Mouse (Mus musculus) kidney, embryonic 16.5 days (tissue): ENCODE data around the gene Ntng2. TPM values are rescaled to one million over a fixed set of nuclear protein-coding genes. Genes with fewer than 3 reads are reported as not detected.

Source experiments
- ATAC-seq: fragments of 200-750 bp; cut with Nextera tagmentation; 2 replicates; pipeline ENCODE4 v1.8.0; 2017; ENCODE audit warnings: moderate TSS enrichment; ENCODE audit not compliant: low FRiP score, low TSS enrichment
- H3K27ac ChIP-seq: fragments of 300-500 bp; sonication (generic); 2 replicates; pipeline ENCODE4 v1.5.1; 2014; ENCODE audit warnings: low read length
- H3K27me3 ChIP-seq: fragments of 300-500 bp; sonication (generic); 2 replicates; pipeline ENCODE4 v1.6.1; 2014; ENCODE audit warnings: low read length, control low read depth, mixed read lengths; ENCODE audit not compliant: insufficient read depth
- H3K36me3 ChIP-seq: fragments of 300-500 bp; sonication (generic); 2 replicates; pipeline ENCODE4 v1.6.1; 2014; ENCODE audit warnings: low read length, control low read depth, mixed read lengths; ENCODE audit not compliant: insufficient read depth
- H3K4me1 ChIP-seq: fragments of 300-500 bp; sonication (generic); 2 replicates; pipeline ENCODE4 v1.6.1; 2014; ENCODE audit warnings: low read length, control low read depth, mixed read lengths; ENCODE audit not compliant: insufficient read depth
- H3K4me2 ChIP-seq: fragments of 300-500 bp; sonication (generic); replicated peaks from 2 replicates; pipeline ENCODE4 v1.6.1; 2014; ENCODE audit warnings: low read depth, low read length
- H3K4me3 ChIP-seq: fragments of 300-500 bp; sonication (generic); 2 replicates; pipeline ENCODE4 v1.5.1; 2014; ENCODE audit warnings: mild to moderate bottlenecking, low read length
- H3K9ac ChIP-seq: fragments of 300-500 bp; sonication (generic); replicated peaks from 2 replicates; pipeline ENCODE4 v1.6.1; 2014; ENCODE audit warnings: low read length
- H3K9me3 ChIP-seq: fragments of 300-500 bp; sonication (generic); 2 replicates; pipeline ENCODE4 v1.6.1; 2016; ENCODE audit warnings: low read length, control low read depth
- WGBS: fragments of 180-500 bp; shearing (Covaris S2); extraction: QIAGEN DNeasy Blood & Tissue Kit; methylation state at CpG from one replicate; pipeline ENCODE4 v1.1.7; 2014; 5-methylcytosine and 5-hydroxymethylcytosine counted together
- polyA plus RNA-seq: library from polyadenylated mRNA; unstranded; fragments of >200 nt; fragmentation: Nextera tagmentation; extraction: Ambion mirVana; gene quantifications from 2 replicates; pipeline ENCODE4 v1.2.1, GENCODE M21; 2015

The Ntng2 gene
- polyA plus RNA-seq, 1 experiment from 2014 or later = 5.1 TPM

DNA sequence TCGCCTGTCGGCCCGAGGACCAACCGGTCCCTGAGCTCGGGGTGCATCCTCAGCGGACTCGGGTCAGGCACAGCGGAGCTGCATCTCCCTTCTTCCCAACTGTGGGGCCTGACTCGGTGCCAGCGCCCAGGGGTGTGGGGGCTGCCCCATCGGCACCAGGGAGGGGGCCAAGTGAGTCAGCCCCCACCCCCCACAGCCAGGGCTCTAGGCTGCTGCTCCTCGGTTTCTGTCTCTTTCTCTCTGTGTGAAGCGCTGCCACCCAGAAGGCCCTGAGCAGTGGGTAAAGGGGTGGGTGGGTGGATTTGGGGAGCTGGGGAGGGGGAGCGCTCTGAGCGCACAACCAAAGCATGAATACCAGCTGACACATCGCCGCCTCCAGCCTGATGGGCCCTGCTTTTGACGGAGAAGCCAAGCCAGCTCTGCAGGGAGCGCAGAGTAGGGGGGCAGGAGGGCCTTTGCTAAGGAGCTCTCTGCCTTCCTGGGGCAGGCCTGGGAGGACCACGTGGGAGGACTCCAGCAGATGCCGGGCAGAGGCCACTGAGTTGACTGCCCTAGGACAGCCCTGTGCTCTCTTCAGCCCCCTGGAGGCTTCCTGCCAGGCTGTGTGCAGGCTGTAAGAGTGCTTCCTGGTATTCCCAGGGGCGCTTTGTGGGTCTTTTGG is 530 bp upstream of the Ntng2 start:
- Histone ChIP-seq H3K9me3 (no peaks in the 10 kb centered on the region), H3K4me3 (peak overlapping the region; percentile 71), H3K4me2 (peak overlapping the region; percentile 99), H3K4me1 (peaks cover 30% of the 10 kb centered on the region), H3K27me3 (peaks cover 91% of the 10 kb centered on the region), H3K36me3 (no peaks in the 10 kb centered on the region), H3K9ac (peak overlapping the region; percentile 63; the same call in 1 of the 2 replicates), H3K27ac (no peak overlapping the region)
- WGBS = 4% methylated on average over 22 of the region's 22 CpGs
- peak; percentile 62 for ATAC-seq

DNA sequence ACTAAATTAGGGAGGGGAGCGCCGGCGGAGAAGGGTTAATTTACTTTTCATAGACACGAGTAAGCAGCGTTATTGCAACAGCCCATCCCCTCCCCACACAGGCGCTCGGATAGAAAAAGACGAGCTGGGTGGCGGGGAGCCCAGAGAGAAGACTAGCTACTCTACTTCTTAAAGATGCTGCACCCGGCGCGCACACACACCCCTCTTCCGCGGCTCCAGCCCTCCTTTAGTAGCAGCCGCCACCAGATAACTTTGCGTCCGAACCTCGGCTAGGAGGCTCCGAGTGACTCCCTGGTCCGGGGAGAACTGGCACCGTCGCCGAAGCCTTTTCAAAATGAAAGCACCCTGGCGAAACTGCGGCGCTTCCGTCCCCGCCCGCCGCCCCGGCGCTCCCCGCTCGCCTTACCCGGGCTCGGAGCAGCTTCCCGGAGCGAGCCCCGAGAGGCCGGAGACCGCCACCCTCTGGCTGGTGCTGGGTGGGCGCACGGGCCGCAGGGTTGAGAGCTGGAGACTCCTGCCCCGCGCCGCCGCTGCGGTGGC is 676 bp downstream of the Ntng2 start:
- H3K9me3 ChIP-seq = no peaks in the 10 kb centered on the region
- H3K9ac ChIP-seq = peak overlapping the region; percentile 63
- H3K4me3 ChIP-seq = peak overlapping the region; percentile 71
- H3K36me3 ChIP-seq = no peaks in the 10 kb centered on the region
- WGBS = under 1% methylated on average over 47 of the region's 49 CpGs
- ATAC-seq = peak; percentile 62
- H3K27ac ChIP-seq = no peak overlapping the region
- H3K4me2 ChIP-seq = peak overlapping the region; percentile 99
- peaks cover 93% of the 10 kb centered on the region for H3K27me3 ChIP-seq
- peaks cover 30% of the 10 kb centered on the region for H3K4me1 ChIP-seq

DNA sequence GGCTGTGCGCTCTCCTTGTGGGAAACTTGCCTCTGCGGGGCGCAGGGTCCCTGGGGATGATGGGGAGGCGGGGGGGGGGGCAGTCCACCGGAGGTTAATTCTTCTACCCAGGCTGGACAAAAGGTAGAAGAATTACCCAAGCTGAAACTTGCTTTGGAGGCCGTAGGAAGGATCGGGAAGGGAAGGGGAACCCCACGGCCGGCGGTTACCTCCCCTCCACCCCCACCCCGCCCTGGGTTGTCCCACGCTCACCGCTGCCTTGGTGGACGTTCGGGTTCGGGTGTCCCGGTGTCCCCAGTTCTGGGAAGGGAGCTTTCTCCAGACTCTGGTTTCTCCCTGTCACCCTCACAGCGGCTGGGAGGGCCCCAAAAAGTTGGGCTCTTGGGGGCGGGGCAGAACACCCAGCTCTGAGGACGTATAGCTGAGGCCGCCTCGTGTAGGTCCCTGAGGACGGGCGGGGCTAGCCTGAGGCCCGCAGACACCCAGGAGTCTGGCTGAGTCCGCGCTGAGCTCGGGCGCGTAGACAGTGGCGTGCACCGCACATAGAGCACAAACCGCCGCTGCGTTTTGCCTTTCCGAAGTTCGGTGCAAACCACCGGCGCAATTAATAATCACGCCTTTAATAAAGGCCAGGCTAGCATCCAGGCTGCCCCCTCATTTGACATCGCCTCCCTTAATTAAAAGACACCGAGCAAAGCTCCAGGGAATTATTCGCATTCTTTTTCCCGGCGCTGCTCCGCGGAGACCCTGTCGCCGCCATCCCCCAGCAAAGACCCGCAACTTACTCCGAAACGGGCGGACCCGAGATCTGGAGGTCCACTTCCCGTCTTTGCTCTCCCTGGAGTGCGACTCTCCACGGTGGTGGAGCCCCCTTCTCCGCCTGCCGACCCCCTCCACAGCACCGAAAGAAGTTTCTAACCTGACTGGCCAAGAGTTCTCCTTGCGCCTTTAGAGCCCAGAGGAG is 1.4 kb downstream of the Ntng2 start:
- no peak overlapping the region for H3K27ac ChIP-seq
- H3K4me3 ChIP-seq = peak overlapping the region; percentile 71
- peak overlapping the region; percentile 63 for H3K9ac ChIP-seq
- no peak for ATAC-seq
- peaks cover 30% of the 10 kb centered on the region for H3K4me1 ChIP-seq
- no peaks in the 10 kb centered on the region for H3K9me3 ChIP-seq
- WGBS = under 1% methylated on average over 60 of the region's 61 CpGs
- no peaks in the 10 kb centered on the region for H3K36me3 ChIP-seq
- H3K27me3 ChIP-seq = peaks cover 95% of the 10 kb centered on the region
- H3K4me2 ChIP-seq = peak overlapping the region; percentile 99

- Histone ChIP-seq H3K9me3 (no peaks in the 10 kb centered on the region), H3K4me2 (peak overlapping the region; percentile 99), H3K4me3 (peak overlapping the region; percentile 71), H3K9ac (peak overlapping the region; percentile 29; the same call in 1 of the 2 replicates), H3K27ac (no peak overlapping the region), H3K36me3 (no peaks in the 10 kb centered on the region), H3K4me1 (peaks cover 30% of the 10 kb centered on the region), H3K27me3 (peaks cover 91% of the 10 kb centered on the region)
- ATAC-seq = no peak
- under 1% methylated on average over 44 of the region's 44 CpGs for WGBS
Measured at GRCm38 (mm10) chr2:29250263-29251094, 2.3 kb downstream of the Ntng2 start.

DNA sequence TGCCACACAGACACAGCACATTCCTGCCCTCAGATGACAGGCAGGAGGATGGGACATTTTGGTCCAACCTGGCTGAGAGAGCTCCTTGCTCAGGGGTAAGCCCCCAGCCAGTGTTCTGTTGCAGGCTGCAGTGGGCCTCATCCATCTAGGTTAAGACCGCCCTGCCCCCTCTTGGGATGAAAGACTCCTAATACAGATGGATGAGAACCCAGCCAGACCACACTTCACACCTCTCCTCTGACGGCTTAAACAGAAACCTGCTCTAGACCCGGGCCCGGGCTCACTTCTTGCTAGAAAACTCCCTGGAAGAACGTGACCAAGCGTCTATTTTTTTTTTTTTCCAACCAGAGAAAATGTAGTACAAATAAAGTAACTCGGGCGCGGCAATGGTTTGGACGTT is 3.0 kb downstream of the Ntng2 start:
- WGBS = 4% methylated on average over 10 of the region's 10 CpGs
- no peak for ATAC-seq
- H3K27me3 ChIP-seq = peaks cover 86% of the 10 kb centered on the region
- H3K36me3 ChIP-seq = no peaks in the 10 kb centered on the region
- no peak overlapping the region for H3K27ac ChIP-seq
- H3K4me2 ChIP-seq = peak overlapping the region; percentile 99; the same call in 1 of the 2 replicates
- H3K9me3 ChIP-seq = no peaks in the 10 kb centered on the region
- peak overlapping the region; percentile 71; the same call in 1 of the 2 replicates for H3K4me3 ChIP-seq
- peaks cover 30% of the 10 kb centered on the region for H3K4me1 ChIP-seq
- H3K9ac ChIP-seq = no peak overlapping the region

- Histone ChIP-seq H3K36me3 (no peaks in the 10 kb centered on the region), H3K4me1 (peaks cover 29% of the 10 kb centered on the region), H3K4me2 (no peak overlapping the region), H3K4me3 (no peak overlapping the region), H3K27me3 (peaks cover 73% of the 10 kb centered on the region), H3K9ac (no peak overlapping the region), H3K9me3 (no peaks in the 10 kb centered on the region), H3K27ac (no peak overlapping the region)
- 41% methylated on average over 3 of the region's 3 CpGs for WGBS
- no peak for ATAC-seq
Measured at GRCm38 (mm10) chr2:29248551-29248950, 4.3 kb downstream of the Ntng2 start.

- peaks cover 62% of the 10 kb centered on the region for H3K27me3 ChIP-seq
Measured at GRCm38 (mm10) chr2:29247386-29247785, 5.4 kb downstream of the Ntng2 start.

DNA sequence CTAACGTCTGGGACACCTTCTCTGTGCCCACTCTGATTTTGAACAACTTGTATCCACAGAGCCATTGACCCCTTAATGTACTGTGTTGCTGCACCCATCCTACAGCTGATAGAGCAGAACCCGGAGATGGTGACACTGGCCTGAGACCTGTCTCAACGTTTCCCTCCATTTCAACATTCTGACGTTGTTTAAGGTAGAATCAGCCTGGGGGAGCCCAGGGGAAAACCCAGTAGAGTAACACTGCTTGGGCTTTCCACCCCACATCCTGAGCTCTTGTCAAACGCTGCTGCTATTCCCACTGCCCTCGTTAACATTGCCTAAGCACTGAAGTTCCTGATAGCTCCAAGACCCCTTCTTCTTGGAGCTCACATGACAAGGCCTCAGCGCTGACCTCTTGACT is 5.9 kb downstream of the Ntng2 start:
- Histone ChIP-seq H3K9me3 (no peaks in the 10 kb centered on the region), H3K27ac (no peak overlapping the region), H3K4me1 (peaks cover 18% of the 10 kb centered on the region), H3K4me2 (no peak overlapping the region), H3K4me3 (no peak overlapping the region), H3K27me3 (peaks cover 60% of the 10 kb centered on the region), H3K36me3 (no peaks in the 10 kb centered on the region), H3K9ac (no peak overlapping the region)
- ATAC-seq = no peak
- WGBS = 69% methylated on average over 7 of the region's 7 CpGs

More at GRCm38 (mm10) chr2:29247386-29247785, 5.4 kb downstream of the Ntng2 start:
- no peaks in the 10 kb centered on the region for H3K9me3 ChIP-seq
- H3K4me1 ChIP-seq = peaks cover 18% of the 10 kb centered on the region
- no peak overlapping the region for H3K4me2 ChIP-seq
- no peak overlapping the region for H3K9ac ChIP-seq
- no peak overlapping the region for H3K4me3 ChIP-seq
- WGBS = 62% methylated on average over 2 of the region's 2 CpGs
- H3K36me3 ChIP-seq = no peaks in the 10 kb centered on the region
- no peak for ATAC-seq
- no peak overlapping the region for H3K27ac ChIP-seq

GRCm38 (mm10) chr2:29246275-29246674 is 6.5 kb downstream of the Ntng2 start:
- Histone ChIP-seq H3K27ac (no peak overlapping the region), H3K4me2 (no peak overlapping the region), H3K4me1 (peaks cover 12% of the 10 kb centered on the region), H3K4me3 (no peak overlapping the region), H3K36me3 (no peaks in the 10 kb centered on the region), H3K27me3 (peaks cover 54% of the 10 kb centered on the region), H3K9me3 (no peaks in the 10 kb centered on the region), H3K9ac (no peak overlapping the region)
- no peak for ATAC-seq
- WGBS = 65% methylated on average over 3 of the region's 3 CpGs
